Mouse (Mus musculus) heart, postnatal 0 days (tissue): ENCODE results near the gene Rilp.

Experiments
- CTCF ChIP-seq: IDR thresholded peaks from 2 replicates; pipeline ENCODE4 v1.5.1; 2016; ENCODE audit warnings: antibody characterized with exemption, control low read depth, low read depth
- EP300 ChIP-seq: IDR thresholded peaks from 2 replicates; pipeline ENCODE4 v1.6.1; 2016; ENCODE audit warnings: antibody characterized with exemption, low read depth

DNA sequence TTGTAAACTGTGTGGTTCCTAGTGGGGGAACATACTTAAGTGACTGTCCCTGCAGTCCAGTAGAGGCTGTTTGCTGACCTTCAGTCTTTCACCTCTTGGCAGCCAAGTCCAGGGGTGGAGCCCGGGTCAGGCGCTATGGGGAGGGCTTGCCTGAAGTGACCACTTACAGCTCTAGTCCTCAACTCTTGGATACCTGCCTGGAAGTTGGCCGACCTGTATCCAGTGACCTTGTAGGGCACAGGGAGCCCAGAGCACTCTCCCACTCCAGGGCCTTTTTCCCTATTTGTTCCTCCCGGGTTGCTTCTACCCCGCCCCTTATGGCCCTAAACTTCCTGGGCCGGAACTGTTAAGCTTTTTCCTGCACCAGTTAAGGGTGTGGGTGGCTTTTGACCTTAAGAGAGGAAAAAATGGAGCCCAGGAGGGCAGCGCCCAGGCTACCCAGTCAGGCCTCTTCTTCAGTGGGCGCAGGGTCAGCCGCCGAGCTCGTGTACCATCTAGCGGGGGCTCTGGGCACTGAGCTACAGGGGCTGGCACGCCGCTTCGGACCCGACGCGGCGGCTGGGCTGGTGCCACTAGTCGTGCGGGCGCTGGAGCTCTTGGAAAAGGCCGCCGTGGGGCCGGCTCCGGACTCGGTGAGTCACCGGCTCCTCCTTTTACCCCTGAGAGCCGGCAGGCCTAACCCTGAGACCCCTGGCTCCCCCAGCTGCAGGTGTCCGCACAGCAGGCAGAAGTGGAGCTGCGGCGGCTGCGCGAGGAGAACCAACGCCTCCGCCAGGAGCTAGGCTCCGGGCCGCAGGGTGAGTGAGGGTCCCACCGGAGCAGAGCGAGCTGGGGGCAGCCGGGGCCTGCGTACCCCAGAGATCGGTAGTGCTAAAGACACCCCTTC lies at the start of gene Rilp:
- TF ChIP-seq CTCF: peak; percentile 4; the same call in 1 of the 2 replicates
- TF ChIP-seq EP300: peak; percentile 40; the same call in 1 of the 2 replicates
